Mouse (Mus musculus): ENCODE measurements around the gene Mymx.

Mymx gene

GRCm38 (mm10) chr17:45590410-45590809 lies 11.5 kb downstream of the Mymx start:
- intact Hi-C loops (cut with DNase I) = no loop called here

- intact Hi-C loops (cut with DNase I) = no loop called here
Observed at GRCm38 (mm10) chr17:45589844-45590243, 12.1 kb downstream of the Mymx start.

- intact Hi-C loops (cut with DNase I) = no loop called here
Observed at GRCm38 (mm10) chr17:45589236-45589635, 12.7 kb downstream of the Mymx start.

- intact Hi-C loops (cut with DNase I) = no loop called here
Observed at GRCm38 (mm10) chr17:45588370-45588769, 13.5 kb downstream of the Mymx start.

- intact Hi-C loops (cut with DNase I) = no loop called here
Observed at GRCm38 (mm10) chr17:45586449-45586837, 15.5 kb downstream of the Mymx start.

- intact Hi-C loops (cut with DNase I) = no loop called here
Observed at GRCm38 (mm10) chr17:45585725-45586448, 16.0 kb downstream of the Mymx start.

- intact Hi-C loops (cut with DNase I) = loop anchor here (5.0 kb wide), 1 partner anchor 57 kb away; no protein-coding TSS in a partner anchor
Observed at GRCm38 (mm10) chr17:45584939-45585678, 16.8 kb downstream of the Mymx start.

GRCm38 (mm10) chr17:45584096-45584896 lies 17.6 kb downstream of the Mymx start:
- intact Hi-C loops (cut with DNase I) = loop anchor here (5.0 kb wide), 1 partner anchor 58 kb away; no protein-coding TSS in a partner anchor

- intact Hi-C loops (cut with DNase I) = loop anchor here (2.0 to 5.0 kb wide), 2 partner anchors 44 to 59 kb away; no protein-coding TSS in a partner anchor
Observed at GRCm38 (mm10) chr17:45582715-45583355, 19.1 kb downstream of the Mymx start.

GRCm38 (mm10) chr17:45582188-45582587 lies 19.7 kb downstream of the Mymx start:
- intact Hi-C loops (cut with DNase I) = loop anchor here (2.0 to 5.0 kb wide), 2 partner anchors 45 to 60 kb away; no protein-coding TSS in a partner anchor

- intact Hi-C loops (cut with DNase I) = loop anchor here (5.0 kb wide), 1 partner anchor 61 kb away; no protein-coding TSS in a partner anchor
Observed at GRCm38 (mm10) chr17:45581567-45581983, 20.3 kb downstream of the Mymx start.

GRCm38 (mm10) chr17:45580958-45581477 lies 20.9 kb downstream of the Mymx start:
- intact Hi-C loops (cut with DNase I) = loop anchor here (5.0 kb wide), 1 partner anchor 61 kb away; no protein-coding TSS in a partner anchor

- intact Hi-C loops (cut with DNase I) = no loop called here
Observed at GRCm38 (mm10) chr17:45579554-45579953, 22.3 kb downstream of the Mymx start.

- intact Hi-C loops (cut with DNase I) = no loop called here
Observed at GRCm38 (mm10) chr17:45578843-45579242, 23.1 kb downstream of the Mymx start.

GRCm38 (mm10) chr17:45578242-45578641 lies 23.7 kb downstream of the Mymx start:
- intact Hi-C loops (cut with DNase I) = no loop called here

GRCm38 (mm10) chr17:45575123-45575897 lies 26.6 kb downstream of the Mymx start:
- intact Hi-C loops (cut with DNase I) = no loop called here

GRCm38 (mm10) chr17:45574129-45574761 lies 27.7 kb downstream of the Mymx start:
- intact Hi-C loops (cut with DNase I) = no loop called here

- intact Hi-C loops (cut with DNase I) = no loop called here
Observed at GRCm38 (mm10) chr17:45573780-45574123, 28.1 kb downstream of the Mymx start.

- intact Hi-C loops (cut with DNase I) = no loop called here
Observed at GRCm38 (mm10) chr17:45573087-45573779, 28.7 kb downstream of the Mymx start, which contains the start of gene Hsp90ab1. Gene Hsp90ab1, minus strand, starts transcription at chr17:45573271.
